Comparison of ENCODE assay signal across 18 mouse cellular contexts in the genomic region with DNA sequence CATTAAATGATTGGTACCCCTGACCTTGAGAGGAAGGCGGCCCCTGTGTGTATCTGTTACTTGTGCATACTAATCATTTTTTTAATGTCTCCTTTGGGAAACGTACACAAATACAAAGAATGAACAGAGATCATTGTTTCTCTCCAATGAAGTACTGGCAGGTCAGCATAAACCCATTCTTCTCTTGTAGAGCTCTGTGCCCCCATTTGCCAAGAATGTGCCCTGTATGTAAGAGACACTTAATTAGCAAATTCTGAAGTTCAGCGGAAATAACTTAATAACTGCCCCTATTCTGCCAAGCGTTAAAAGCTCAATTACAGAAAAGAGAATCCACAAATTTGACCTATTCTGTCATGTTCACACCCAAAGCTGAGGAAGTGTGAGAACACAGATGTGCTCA.
"Had no signal": no experiment of that assay in that cellular context is flagged by ENCODE, and none has a peak within 500 bp of the region (broad histone marks: within the 10 kb centered on the region; RNA-seq: fewer than 3 reads in every experiment).

No protein-coding gene starts in this region.

- ATAC-seq: liver, postnatal 0 days; midbrain, embryonic 13.5 days; midbrain, embryonic 15.5 days had no signal

- H3K4me1 ChIP-seq: liver, embryonic 13.5 days; liver, embryonic 15.5 days; midbrain, embryonic 13.5 days; neural tube, embryonic 12.5 days had no signal

- H3K4me2 ChIP-seq: liver, embryonic 11.5 days; liver, embryonic 13.5 days; liver, embryonic 15.5 days; lung, embryonic 15.5 days; midbrain, embryonic 11.5 days; midbrain, embryonic 13.5 days; midbrain, embryonic 15.5 days; neural tube, embryonic 12.5 days had no signal

- H3K27ac ChIP-seq: liver, embryonic 13.5 days; liver, embryonic 15.5 days; lung, embryonic 15.5 days; macrophage; midbrain, embryonic 13.5 days; midbrain, embryonic 15.5 days; neural tube, embryonic 12.5 days had no signal

- H3K9me3 ChIP-seq: liver, embryonic 13.5 days; liver, embryonic 15.5 days; lung, embryonic 15.5 days; megakaryocyte, embryonic 14.5 days; midbrain, embryonic 13.5 days; midbrain, embryonic 15.5 days; neural tube, embryonic 12.5 days had no signal

- H3K36me3 ChIP-seq: liver, embryonic 13.5 days; liver, embryonic 15.5 days; lung, embryonic 15.5 days; midbrain, embryonic 13.5 days; midbrain, embryonic 15.5 days; neural tube, embryonic 12.5 days had no signal

- DNase-seq: liver, embryonic 13.5 days; liver, postnatal 0 days; lung, postnatal 14 days; right cerebral cortex, postnatal 25 days; right cerebral cortex, postnatal 4 days; spleen, adult 18-20 months; thymus, adult 18-20 months; thymus, postnatal 14 days; thymus, postnatal 36 days had no signal

- H3K27me3 ChIP-seq: liver, embryonic 13.5 days; liver, embryonic 15.5 days; lung, embryonic 15.5 days; megakaryocyte, embryonic 14.5 days; midbrain, embryonic 13.5 days; midbrain, embryonic 15.5 days; neural tube, embryonic 12.5 days had no signal

- H3K9ac ChIP-seq: liver, embryonic 13.5 days; liver, embryonic 15.5 days; liver, postnatal 0 days; lung, embryonic 15.5 days; midbrain, embryonic 13.5 days; midbrain, embryonic 15.5 days; neural tube, embryonic 12.5 days had no signal

- H3K4me3 ChIP-seq: liver, embryonic 13.5 days; liver, embryonic 15.5 days; lung, embryonic 15.5 days; megakaryocyte, embryonic 14.5 days; midbrain, embryonic 13.5 days; midbrain, embryonic 15.5 days; neural tube, embryonic 12.5 days had no signal
